Mouse (Mus musculus) urinary bladder, postnatal 36 days (tissue): Measurements from ENCODE around the gene Rai1.

Source experiments
- DNase-seq, 2 experiments: peaks; one replicate each; pipeline ENCODE4 v3.0.0; 2022; ENCODE audit warnings: low spot score in 2 of 2, mixed read lengths in 1 of 2

Rai1 gene

GRCm38 (mm10) chr11:60190055-60190641, 85.3 kb downstream of the Rai1 start:
- no peak for DNase-seq

- no peak for DNase-seq
Measured at GRCm38 (mm10) chr11:60192534-60192933, 87.7 kb downstream of the Rai1 start.

DNA sequence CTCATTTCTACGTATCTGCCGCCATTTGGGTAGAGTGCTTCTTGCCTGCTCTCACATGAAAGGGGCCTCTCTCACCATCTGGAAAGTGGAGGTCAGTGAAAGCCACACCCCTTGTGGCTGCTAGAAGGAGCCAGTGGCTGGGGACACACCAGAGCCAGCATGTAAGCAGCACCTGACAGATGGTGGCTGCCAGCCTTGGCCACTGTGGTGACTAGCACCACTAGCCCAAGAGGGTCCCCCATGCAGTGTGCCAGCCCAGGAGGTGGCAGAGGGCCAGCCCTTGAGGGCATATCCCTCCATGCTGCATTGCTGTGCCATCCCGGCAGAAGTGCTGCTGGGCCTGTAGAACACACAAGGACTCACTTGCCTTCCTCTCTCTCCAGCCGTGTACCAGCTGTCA, 88.7 kb downstream of the Rai1 start:
- no peak for DNase-seq

DNA sequence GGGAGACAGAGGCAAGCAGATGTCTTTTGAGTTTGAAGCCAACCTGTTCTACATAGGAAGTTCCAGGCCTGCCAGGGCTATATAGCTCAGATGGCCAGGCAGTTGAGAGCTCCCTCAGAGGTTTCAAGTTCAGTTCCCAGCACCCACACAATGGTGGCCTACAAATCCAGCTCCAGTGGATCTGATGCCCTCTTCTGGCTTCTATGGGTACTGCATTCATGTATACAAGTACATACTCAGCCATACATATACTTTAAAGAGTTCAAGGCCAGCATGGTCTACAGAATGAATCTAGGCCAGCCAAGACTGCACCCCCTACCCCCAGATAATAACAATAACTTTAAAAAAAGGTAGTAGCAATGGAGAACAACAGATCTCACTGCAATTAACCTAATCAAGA, 90.3 kb downstream of the Rai1 start:
- no peak for DNase-seq

- DNase-seq: no peak
Measured at GRCm38 (mm10) chr11:60196344-60196743, 91.5 kb downstream of the Rai1 start.

DNA sequence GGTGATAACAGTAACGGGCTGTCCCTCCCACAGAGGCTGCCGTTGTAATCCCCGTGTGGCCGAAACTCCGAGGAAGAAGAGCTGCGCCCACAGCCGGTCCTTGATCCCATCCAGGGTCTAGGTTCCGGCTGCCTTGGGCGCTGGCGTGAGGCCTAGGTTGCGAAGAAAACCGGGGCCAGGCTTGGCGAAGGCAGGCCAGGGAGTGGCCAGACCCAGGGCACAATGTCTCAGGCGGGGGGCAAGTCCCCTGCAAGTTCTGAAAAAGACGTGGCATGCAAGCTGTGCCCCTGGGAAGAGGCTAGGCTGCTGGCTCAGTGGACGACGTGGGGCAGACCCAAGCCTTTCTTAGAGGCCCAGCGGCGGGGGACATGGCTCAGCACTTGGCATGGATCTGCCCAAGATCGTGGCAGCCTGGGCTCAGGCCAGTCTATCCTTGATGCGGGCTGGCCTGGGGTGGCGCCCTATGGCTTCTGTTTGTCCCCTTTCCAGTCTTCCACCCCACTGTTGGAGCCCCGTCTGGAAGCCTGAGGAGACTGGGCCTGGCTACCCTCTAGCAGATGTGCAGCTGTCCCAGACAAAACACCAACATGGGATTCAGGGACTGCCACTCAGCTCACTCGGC, 93.3 kb downstream of the Rai1 start:
- DNase-seq: no peak

- DNase-seq: no peak
Measured at GRCm38 (mm10) chr11:60198651-60199050, 93.8 kb downstream of the Rai1 start.

DNA sequence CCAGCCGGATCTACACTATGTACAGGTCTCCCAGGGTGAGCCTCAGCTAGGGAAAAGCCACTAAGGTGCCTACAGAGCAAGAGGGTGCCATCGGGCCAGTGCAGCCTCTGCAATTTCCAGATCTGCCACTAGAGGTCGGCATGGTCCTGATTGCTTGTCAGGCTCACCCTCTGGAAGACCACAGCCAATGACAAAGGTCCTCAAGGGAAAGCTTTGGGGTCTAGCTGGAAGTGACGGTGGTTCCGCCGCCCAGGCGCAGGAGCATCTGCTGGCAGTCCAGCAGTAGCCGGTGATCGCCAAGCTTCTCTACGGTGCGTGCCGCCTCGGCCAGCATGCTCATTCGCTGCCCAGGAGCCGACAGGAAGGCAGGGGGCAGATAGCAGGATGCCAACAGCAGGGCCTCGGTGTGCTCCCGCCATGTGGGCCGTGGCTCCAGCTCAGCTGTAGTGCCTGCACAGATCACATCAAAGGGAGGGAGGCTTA, 94.9 kb downstream of the Rai1 start:
- DNase-seq: peak; percentile 86 to 89

DNA sequence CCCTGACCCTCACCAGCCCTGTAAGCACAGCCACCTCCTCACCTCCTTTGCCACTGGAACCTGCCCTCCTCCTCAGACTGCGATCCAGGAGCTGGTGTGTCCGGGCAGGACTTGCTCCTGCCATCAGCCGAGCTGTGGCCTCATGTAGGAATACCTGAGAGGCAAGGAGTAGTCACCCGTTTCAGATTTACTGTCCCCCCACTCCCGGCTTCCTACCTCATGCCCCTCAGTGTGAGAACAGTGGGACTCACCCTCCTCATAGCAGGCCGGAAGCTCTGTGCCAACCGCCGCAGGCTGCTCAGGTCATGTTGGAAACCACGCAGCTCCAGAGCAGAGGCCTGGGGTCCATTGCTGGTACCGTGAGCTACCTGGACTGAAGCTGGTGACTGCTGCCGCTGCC, 95.6 kb downstream of the Rai1 start:
- no peak for DNase-seq

DNA sequence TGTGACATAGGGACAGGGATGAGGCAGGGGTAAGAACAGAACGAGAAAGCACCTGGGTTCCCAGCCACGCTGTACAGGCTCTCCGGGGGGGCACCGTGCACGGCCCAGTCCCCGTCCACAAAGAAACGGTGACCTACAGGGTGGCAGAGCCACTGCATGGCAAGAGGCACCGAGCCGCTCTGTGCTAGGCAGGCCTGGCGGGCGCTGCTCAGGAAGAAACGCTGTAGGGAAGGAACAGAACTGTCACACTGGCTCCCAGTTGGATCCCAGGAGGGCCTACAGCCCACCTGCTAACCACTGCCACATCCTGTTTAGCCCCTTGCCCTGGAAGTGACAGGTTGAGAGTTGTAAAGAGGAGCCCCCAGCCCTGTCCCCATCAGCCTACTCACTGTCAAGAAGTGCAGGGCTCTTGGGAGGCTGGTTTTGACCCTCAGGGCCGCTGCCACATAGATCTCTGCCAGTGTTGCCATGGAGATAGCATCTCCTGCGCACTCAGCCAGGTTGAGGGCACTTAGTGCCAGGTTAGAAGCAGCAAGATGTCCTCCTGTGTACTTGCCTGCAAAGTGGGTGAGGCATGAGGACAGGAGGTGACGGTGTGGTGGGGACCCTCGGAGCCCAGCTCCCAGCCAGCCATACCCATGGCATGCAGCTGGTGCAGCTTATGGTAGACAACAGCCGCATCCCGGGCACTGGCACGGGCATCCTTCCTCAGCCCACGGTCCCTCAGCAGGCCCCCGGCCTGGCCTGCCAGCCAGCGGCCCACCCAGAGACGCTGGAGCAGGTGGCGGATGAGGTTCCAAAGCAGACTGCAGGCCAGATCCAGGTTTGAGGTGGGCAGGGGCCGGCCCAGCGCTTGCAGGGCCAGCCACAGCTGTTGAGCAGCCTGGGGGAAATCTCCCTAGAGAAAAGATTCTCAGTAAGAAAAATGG, 98.2 kb downstream of the Rai1 start:
- DNase-seq: no peak

DNA sequence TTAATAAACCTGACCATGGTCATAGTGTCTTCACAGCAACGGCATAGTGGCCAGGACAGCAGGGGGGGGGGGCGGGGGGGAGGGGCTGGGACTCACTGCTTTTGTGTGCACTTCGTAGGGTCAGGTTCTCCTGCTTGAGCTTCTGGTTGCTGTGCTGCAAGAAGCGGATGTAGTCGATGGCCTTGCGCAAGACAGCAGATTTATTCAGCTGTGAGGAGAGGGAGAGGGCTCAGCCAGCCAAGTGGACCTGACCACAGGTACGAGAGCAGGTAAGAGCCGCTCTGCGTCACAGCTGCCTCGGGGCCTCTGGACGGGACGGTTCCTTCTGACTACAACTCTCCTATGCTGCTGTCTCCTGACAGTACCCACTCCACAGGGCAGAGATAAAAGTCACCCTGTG, 100.2 kb downstream of the Rai1 start:
- no peak for DNase-seq

DNA sequence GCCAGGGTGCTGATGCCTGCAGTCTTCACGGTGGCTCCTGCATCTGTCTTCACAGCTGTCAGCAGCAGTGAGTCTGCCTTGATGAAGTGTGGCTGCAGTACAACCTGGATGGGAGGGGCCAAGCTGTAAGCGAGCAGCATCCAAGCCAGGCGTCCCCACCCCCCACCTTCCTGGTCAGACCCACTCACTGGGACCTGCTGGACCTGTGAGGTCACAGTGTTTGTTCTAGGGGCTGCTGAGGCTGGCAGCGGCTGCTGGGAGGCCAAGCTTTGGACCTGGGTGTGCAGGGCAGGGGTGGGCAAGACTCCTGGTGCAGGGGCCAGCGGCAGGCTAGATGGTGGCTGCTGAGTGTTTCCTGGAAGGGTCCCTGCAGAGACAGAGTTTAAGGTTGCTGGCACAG, 101.4 kb downstream of the Rai1 start:
- no peak for DNase-seq

- peak in 1 of 2 experiments; percentile 48 for DNase-seq
Measured at GRCm38 (mm10) chr11:60208201-60208600, 103.4 kb downstream of the Rai1 start.

DNA sequence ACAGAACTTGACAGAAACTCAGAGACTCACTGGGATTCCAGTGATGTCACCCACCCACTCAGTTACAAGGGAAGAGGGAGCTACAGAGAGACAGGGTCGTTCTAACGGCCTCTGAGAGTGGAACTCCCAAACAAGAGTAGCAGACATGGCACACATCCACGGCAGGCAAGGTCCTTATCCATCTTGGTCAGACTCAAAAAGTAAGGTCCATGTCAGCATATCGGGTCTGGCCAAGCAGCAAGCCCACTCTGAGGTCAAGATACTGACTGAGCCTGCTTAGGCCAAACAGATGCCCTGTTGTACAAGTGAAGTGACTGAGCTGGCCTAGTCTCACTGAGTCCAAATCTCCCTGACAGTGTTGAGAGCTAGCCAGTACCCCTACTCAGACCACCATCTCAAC, 103.9 kb downstream of the Rai1 start:
- DNase-seq: no peak

- DNase-seq: peak in 1 of 2 experiments; percentile 81
Measured at GRCm38 (mm10) chr11:60209217-60209932, 104.6 kb downstream of the Rai1 start.

DNA sequence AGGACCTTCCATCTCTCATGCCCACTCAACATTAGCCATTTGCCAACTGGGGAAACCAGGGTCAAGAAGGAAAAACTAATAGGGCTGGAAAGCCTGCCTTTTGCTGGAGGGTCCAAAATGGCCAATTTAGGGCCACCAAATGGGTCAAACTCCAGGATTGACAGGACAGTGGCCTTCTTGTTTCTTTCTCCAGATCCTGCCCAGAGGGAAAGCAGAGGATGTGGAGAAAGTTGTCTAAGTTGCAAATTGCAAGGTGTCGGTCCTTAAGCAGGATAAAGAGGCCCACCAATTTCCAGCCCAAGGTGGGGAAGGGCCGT, 105.1 kb downstream of the Rai1 start:
- no peak for DNase-seq

GRCm38 (mm10) chr11:60210305-60210724, 105.5 kb downstream of the Rai1 start:
- peak; percentile 96 for DNase-seq

DNA sequence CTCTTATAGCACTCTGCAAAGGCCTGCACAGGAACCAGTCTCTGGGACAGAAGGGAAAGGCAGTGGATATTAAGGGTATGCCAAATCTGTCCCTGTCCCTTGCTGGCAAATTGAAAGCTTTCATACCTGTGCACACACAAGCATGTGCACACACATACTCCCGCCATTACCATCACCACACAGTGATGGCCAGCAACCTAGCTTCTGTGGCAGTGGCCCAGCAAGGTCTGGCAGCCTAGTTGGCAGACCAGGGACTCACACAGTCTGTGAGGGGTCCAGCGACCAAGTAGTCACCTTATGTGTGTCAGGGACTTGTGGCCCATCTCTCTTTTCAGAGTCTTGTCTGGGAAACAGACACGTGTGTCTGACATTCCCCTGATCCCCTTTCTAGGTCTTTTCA, 106.3 kb downstream of the Rai1 start:
- DNase-seq: no peak

DNA sequence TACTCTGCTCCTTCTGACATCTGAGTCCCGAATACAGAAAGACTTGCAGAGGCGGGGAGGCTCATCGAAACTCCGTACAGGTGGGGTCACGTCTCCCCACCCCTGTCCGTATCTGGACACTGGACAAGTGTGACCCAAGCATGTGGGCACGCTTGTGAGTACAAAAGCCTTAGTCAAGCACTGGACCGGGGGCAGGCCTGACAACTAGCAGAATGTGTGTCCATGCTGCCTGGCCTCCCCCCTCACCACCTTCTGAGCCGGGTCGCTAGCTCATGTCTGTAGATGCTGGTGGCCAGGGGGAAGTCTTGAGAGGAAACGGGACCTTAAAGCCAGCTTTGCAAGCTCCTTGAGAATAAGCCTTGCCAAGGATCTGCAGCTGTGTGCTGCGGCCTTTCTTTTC, 106.9 kb downstream of the Rai1 start:
- no peak for DNase-seq

DNA sequence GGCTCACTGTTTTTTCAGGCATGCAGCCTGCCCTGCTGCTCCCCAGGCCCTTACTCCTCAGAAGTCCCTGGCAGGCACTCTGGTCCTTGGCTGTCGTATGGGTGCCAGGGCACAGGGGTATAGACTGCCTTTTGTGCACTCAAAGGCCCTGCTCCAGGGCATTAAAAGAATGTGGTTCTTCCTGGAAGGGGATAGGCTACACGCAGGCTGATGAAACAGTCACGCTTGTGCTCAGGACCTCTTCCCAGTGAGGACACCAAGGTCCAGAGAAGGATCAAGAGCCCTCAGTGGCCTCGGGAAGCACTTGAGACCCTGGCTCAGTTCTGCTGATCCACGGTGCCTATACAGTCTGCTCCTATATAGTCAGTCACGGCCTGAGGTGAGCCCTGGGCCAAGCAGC, 108.5 kb downstream of the Rai1 start:
- no peak for DNase-seq

DNA sequence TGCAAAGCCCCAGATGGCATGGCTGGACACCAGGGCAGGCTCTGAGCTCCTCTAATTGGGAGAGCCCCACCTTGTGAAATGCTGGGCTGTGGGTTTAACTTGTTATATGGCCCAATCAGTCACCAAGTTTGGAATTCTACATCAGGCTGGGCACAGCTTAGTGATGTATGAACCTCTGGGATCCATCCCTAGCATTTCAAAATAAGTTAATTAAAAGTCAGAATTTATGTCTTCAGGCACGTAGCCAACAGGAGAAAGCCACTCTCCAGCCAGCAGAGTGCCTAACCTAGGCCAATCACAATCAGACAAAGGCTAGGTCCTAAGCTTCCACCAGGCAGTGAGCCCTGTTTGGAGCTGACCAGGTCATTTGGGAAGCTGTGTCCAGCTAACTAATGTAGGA, 111.9 kb downstream of the Rai1 start:
- no peak for DNase-seq

DNA sequence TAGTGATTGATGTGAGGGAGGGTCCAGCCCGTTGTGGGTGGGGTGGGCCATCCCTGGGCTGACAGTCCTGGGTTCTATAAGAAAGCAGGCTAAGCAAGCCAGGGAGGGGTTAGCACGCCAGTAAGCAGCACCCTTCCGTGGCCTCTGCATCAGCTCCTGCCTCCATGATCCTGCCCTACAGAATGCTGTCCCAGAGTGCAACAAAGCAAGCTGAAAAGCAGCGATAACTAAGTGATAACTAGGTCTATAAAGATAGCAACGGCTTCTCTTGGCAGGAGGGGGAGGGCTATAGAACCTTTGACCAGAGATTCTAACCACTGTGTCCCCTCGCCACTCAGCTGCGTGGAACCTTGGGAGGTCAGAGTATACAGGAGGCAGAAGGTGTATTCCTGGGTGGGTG, 112.7 kb downstream of the Rai1 start:
- DNase-seq: no peak
